Mouse (Mus musculus) naive thymus-derived CD4-positive, alpha-beta T cell, adult 2 months (primary cell): ENCODE data around the gene Cdc6.
"Not testable (repeated sequence)": the region's sequence is repeated elsewhere in the genome, so short reads cannot be mapped to it uniquely, and the experiment has no call there.

Experiments
- DNase-seq: peaks from one replicate; pipeline ENCODE4 v3.0.0-alpha.2; 2011; ENCODE audit warnings: low read depth

Gene Cdc6

GRCm38 (mm10) chr11:98931513-98932292, 24.1 kb downstream of the Cdc6 start:
- DNase-seq = no peak

- DNase-seq = no peak
Observed at GRCm38 (mm10) chr11:98932293-98933091, 24.9 kb downstream of the Cdc6 start.

- DNase-seq = peak; percentile 72
Observed at GRCm38 (mm10) chr11:98933151-98933550, 25.6 kb downstream of the Cdc6 start.

GRCm38 (mm10) chr11:98933847-98934246, 26.2 kb downstream of the Cdc6 start:
- DNase-seq = not testable (repeated sequence)

- DNase-seq = no peak
Observed at GRCm38 (mm10) chr11:98934367-98934766, 26.8 kb downstream of the Cdc6 start.

GRCm38 (mm10) chr11:98935123-98935522, 27.5 kb downstream of the Cdc6 start:
- DNase-seq = no peak

- DNase-seq = no peak
Observed at GRCm38 (mm10) chr11:98936170-98936569, 28.6 kb downstream of the Cdc6 start.

- DNase-seq = no peak
Observed at GRCm38 (mm10) chr11:98936606-98937409, 29.2 kb downstream of the Cdc6 start.

- DNase-seq = peak; percentile 91
Observed at GRCm38 (mm10) chr11:98937410-98937913, 29.9 kb downstream of the Cdc6 start.

- DNase-seq = peak; percentile 77
Observed at GRCm38 (mm10) chr11:98937914-98938694, 30.5 kb downstream of the Cdc6 start.

GRCm38 (mm10) chr11:98938701-98939083, 31.1 kb downstream of the Cdc6 start:
- DNase-seq = peak; percentile 46

GRCm38 (mm10) chr11:98939084-98939952, 31.7 kb downstream of the Cdc6 start:
- DNase-seq = peak; percentile 79

GRCm38 (mm10) chr11:98939953-98940641, 32.5 kb downstream of the Cdc6 start:
- peak; percentile 52 for DNase-seq

GRCm38 (mm10) chr11:98940776-98941175, 33.2 kb downstream of the Cdc6 start:
- peak; percentile 43 for DNase-seq

- DNase-seq = no peak
Observed at GRCm38 (mm10) chr11:98941341-98941825, 33.8 kb downstream of the Cdc6 start.

- DNase-seq = peak; percentile 99
Observed at GRCm38 (mm10) chr11:98941826-98942550, 34.4 kb downstream of the Cdc6 start.

- DNase-seq = no peak
Observed at GRCm38 (mm10) chr11:98942555-98942922, 34.9 kb downstream of the Cdc6 start.

- peak; percentile 83 for DNase-seq
Observed at GRCm38 (mm10) chr11:98942923-98943641, 35.5 kb downstream of the Cdc6 start.
